Mouse (Mus musculus) Patski (cell line): ENCODE results near the gene Ghrh. TPM values are rescaled to one million over a fixed set of nuclear protein-coding genes. Genes with fewer than 3 reads are reported as not detected.

Experiments
- ATAC-seq: fragments of 100-300 bp; one replicate; pipeline ENCODE4 v1.8.0; 2021
- CTCF ChIA-PET: fragments of 350-600 bp; sonication (Branson Sonifier 250); formaldehyde crosslinking; loops from one replicate; lab custom pipeline; 2022; ENCODE audit warnings: inconsistent platforms; lab: Charles Lee
- POLR2A ChIA-PET: fragments of 350-600 bp; sonication (Branson Sonifier 250); formaldehyde crosslinking; loops from one replicate; lab custom pipeline; 2022; ENCODE audit warnings: antibody characterized with exemption, inconsistent platforms; lab: Charles Lee
- DNase-seq: peaks from one replicate; pipeline ENCODE4 v3.0.0-alpha.2; 2011; ENCODE audit warnings: low read depth, low spot score
- H3K27me3 ChIP-seq: fragments of 371-371 bp; one replicate; pipeline ENCODE4 v1.5.1; 2021
- CTCF ChIP-seq: fragments of 100-300 bp; IDR thresholded peaks from one replicate; pipeline ENCODE4 v1.5.1; 2021
- in situ Hi-C: fragments of 300-500 bp; cut with MboI; formaldehyde crosslinking; loops from 3 replicates; pipeline ENCODE4 v1.11.1; 2018; ENCODE audit warnings: low pct_unique_long_range_greater_than_20kb, mixed read lengths
- polyA plus RNA-seq: library from polyadenylated mRNA; unstranded; gene quantifications from one replicate; pipeline ENCODE4 v1.2.3, GENCODE M21; 2021

Gene Ghrh
- polyA plus RNA-seq, 1 experiment from 2014 or later: not detected

- no peak for ATAC-seq
- no peak for TF ChIP-seq CTCF
- in situ Hi-C loops: no loop called here
- ChIA-PET CTCF (interaction anchor here (0.7 to 1.0 kb wide), 2 partner anchors 10 to 479 kb away, joined by 3 read pairs; no protein-coding TSS in a partner anchor), POLR2A (no interaction called here)
- H3K27me3 ChIP-seq: no peaks in the 10 kb centered on the region
- no peak for DNase-seq
These were observed 18.7 kb downstream of the Ghrh start for GRCm38 (mm10) chr2:157328570-157328969.

- ATAC-seq (no peak), DNase-seq (no peak)
- ChIA-PET POLR2A (no interaction called here), CTCF (no interaction called here)
- H3K27me3 ChIP-seq: no peaks in the 10 kb centered on the region
- in situ Hi-C loops: no loop called here
- no peak for TF ChIP-seq CTCF
These were observed 19.2 kb downstream of the Ghrh start for GRCm38 (mm10) chr2:157328106-157328505.

DNA sequence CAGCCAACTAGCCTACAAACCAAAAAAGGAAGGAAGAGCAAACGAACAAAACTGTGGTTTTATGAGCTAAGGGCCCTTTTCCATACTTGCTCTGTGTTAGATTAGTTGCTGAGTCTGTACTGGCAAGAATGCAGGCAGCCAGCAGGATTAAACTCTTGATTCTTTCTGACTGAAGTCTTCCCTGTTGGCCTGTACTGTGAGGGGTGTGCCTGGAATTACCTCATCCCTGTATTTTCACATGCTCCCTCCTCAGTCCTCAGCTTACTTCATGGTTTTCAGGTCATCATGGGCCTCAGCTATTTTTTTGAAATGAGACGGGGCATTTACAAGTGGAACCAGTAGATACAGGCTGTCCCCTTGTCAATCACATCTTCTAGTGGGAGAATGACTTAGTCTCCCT lies 22.1 kb downstream of the Ghrh start:
- no peak for TF ChIP-seq CTCF
- POLR2A ChIA-PET: no interaction called here
- CTCF ChIA-PET: interaction anchor here (2.2 kb wide), 1 partner anchor 13 kb away, joined by 7 read pairs; no protein-coding TSS in a partner anchor
- in situ Hi-C loops: no loop called here
- H3K27me3 ChIP-seq: no peaks in the 10 kb centered on the region
- DNase-seq (no peak), ATAC-seq (no peak)

GRCm38 (mm10) chr2:157322029-157322766 lies 25.1 kb downstream of the Ghrh start:
- in situ Hi-C loops: no loop called here
- no peak for DNase-seq
- ChIA-PET CTCF (interaction anchor here (1.6 kb wide), 1 partner anchor 8 kb away, joined by 3 read pairs; no protein-coding TSS in a partner anchor), POLR2A (no interaction called here)
- no peaks in the 10 kb centered on the region for H3K27me3 ChIP-seq
- no peak for TF ChIP-seq CTCF
- ATAC-seq: no peak

GRCm38 (mm10) chr2:157320886-157321285 lies 26.4 kb downstream of the Ghrh start:
- H3K27me3 ChIP-seq: no peaks in the 10 kb centered on the region
- POLR2A ChIA-PET: no interaction called here
- in situ Hi-C loops: no loop called here
- CTCF ChIA-PET: interaction anchor here (1.6 kb wide), 1 partner anchor 9 kb away, joined by 3 read pairs; no protein-coding TSS in a partner anchor
- ATAC-seq (no peak), DNase-seq (no peak)
- TF ChIP-seq CTCF: no peak

GRCm38 (mm10) chr2:157320135-157320534 lies 27.2 kb downstream of the Ghrh start:
- ATAC-seq (no peak), DNase-seq (no peak)
- POLR2A ChIA-PET: no interaction called here
- CTCF ChIA-PET: no interaction called here
- H3K27me3 ChIP-seq: no peaks in the 10 kb centered on the region
- in situ Hi-C loops: no loop called here
- no peak for TF ChIP-seq CTCF

GRCm38 (mm10) chr2:157317220-157317619 lies 30.1 kb downstream of the Ghrh start:
- CTCF ChIA-PET: no interaction called here
- no peak for TF ChIP-seq CTCF
- no peak for ATAC-seq
- no peaks in the 10 kb centered on the region for H3K27me3 ChIP-seq
- in situ Hi-C loops: no loop called here
- POLR2A ChIA-PET: no interaction called here
- no peak for DNase-seq

DNA sequence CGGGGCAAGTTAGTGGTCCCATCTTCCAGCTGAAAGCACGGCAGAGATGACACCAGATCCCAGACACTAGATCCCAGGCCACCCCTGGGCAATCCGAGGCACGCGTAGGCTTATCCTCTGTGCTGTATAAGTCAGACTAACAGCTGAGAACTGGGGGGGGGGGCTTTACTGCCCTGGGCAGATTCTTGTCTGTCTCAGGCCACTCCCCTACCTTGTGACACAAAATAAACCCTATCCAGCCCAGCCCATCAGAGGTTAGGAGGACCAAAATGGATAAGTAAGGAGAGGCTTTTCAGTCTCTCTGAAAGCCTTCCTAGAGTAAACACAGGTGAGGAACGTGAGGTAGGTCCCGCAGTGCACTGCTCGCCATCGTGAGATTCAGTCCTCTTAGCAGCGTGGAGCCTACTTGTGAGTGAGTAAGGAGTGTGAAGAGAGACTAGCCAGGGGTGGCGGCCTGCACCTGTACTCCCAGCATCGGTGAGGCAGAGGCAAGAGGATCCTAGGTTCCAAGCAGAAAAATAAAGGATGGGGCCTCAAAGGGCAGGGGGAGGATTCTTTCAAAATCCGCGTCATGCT lies 30.9 kb downstream of the Ghrh start:
- no peak for DNase-seq
- no peak for ATAC-seq
- CTCF ChIA-PET: no interaction called here
- in situ Hi-C loops: no loop called here
- POLR2A ChIA-PET: no interaction called here
- no peaks in the 10 kb centered on the region for H3K27me3 ChIP-seq
- TF ChIP-seq CTCF: no peak

DNA sequence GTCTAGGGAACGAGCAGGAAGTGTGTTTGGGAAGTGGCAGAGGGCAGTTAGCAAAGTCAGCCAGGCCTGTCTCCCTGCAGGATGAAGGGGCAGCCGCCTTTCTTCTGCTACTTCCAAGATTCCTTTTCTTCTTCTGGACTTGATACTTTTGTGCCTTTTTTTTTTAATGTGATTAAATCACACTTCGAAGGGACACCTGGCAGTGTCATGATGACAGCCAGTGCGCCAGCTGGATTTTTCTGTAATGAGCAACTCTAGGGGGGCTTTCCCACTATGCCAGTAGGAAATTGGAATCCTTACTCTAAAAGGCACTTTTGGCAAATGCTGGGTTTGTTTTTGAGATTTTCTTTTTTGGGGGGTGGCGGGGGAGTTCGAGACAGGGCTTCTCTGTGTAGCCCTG lies 31.8 kb downstream of the Ghrh start:
- TF ChIP-seq CTCF: no peak
- in situ Hi-C loops: no loop called here
- no peak for DNase-seq
- CTCF ChIA-PET: no interaction called here
- H3K27me3 ChIP-seq: no peaks in the 10 kb centered on the region
- POLR2A ChIA-PET: interaction anchor here (0.6 kb wide), 1 partner anchor 57 kb away, joined by 3 read pairs; no protein-coding TSS in a partner anchor
- ATAC-seq: no peak

- in situ Hi-C loops: no loop called here
- POLR2A ChIA-PET: no interaction called here
- no peak for TF ChIP-seq CTCF
- H3K27me3 ChIP-seq: no peaks in the 10 kb centered on the region
- CTCF ChIA-PET: interaction anchor here (0.7 to 1.0 kb wide), 2 partner anchors 19 to 27 kb away, joined by 3 to 4 read pairs; no protein-coding TSS in a partner anchor
- ATAC-seq (peak; percentile 76), DNase-seq (peak; percentile 39)
These were observed 33.0 kb downstream of the Ghrh start for GRCm38 (mm10) chr2:157314310-157314709.

GRCm38 (mm10) chr2:157313718-157314117 lies 33.6 kb downstream of the Ghrh start:
- in situ Hi-C loops: no loop called here
- no peak for TF ChIP-seq CTCF
- no peak for DNase-seq

More at GRCm38 (mm10) chr2:157313718-157314117, 33.6 kb downstream of the Ghrh start:
- ChIA-PET CTCF (interaction anchor here (0.7 to 1.0 kb wide), 2 partner anchors 18 to 27 kb away, joined by 3 to 4 read pairs; no protein-coding TSS in a partner anchor), POLR2A (no interaction called here)
- no peaks in the 10 kb centered on the region for H3K27me3 ChIP-seq
- ATAC-seq: no peak
